Mouse (Mus musculus): ENCODE measurements around the gene Gm26566. TPM values are rescaled to one million over a fixed set of nuclear protein-coding genes. Genes with fewer than 3 reads are reported as not detected.
A peak's percentile ranks its signal among the peaks of the same experiment; 100 is the strongest.
"Not testable (repeated sequence)": the region's sequence is repeated elsewhere in the genome, so short reads cannot be mapped to it uniquely, and the experiment has no call there.

Gm26566 gene
- total RNA-seq, 2 experiments from 2014 or later, result 0.39 to 0.43 TPM

DNA sequence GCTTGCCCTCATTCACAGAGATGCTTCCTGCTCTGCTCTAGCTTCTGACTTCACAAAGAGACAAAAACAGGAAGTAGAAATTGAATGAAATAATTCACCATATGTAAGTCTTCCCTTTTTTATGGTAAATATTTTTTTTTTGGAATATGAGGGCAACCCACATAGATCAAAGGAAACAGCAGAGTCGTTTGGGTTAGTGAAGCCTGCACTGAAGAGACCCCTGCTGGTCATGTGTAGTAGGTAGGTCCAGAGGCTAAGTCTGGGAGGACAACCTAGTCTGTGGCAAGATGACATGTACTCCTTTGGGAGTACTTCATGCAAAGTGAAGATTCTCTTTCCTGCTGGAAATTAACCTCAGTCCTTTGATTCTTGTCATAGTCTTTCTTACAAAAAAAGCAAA lies 5.7 kb downstream of the Gm26566 start:
- intact Hi-C loops (cut with DNase I), result loop anchor here (1.0 kb wide), 1 partner anchor 31 kb away; no protein-coding TSS in a partner anchor
- peak; percentile 32 to 40 for DNase-seq

DNA sequence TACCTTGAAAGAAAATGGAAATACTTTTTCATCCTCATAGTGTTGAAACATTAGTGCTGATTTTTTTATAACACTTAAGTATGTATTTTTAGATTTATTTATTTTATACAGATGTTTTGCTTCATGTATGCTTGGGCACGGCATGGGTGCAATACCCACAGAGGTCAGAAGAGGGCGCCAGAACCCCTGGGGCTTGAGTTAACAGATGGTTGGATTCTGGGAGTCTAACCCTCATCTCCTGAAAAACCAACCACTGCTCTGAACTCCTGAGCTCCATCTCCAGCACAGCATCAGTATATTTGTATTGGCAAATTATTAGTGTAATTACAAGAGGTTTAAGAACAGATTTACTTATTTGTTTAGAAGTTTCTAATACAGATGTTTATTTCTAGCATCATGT lies 16.9 kb downstream of the Gm26566 start:
- DNase-seq, result peak; percentile 75 to 86
- intact Hi-C loops (cut with DNase I), result loop anchor here (1.0 kb wide), 1 partner anchor 19 kb away; no protein-coding TSS in a partner anchor

DNA sequence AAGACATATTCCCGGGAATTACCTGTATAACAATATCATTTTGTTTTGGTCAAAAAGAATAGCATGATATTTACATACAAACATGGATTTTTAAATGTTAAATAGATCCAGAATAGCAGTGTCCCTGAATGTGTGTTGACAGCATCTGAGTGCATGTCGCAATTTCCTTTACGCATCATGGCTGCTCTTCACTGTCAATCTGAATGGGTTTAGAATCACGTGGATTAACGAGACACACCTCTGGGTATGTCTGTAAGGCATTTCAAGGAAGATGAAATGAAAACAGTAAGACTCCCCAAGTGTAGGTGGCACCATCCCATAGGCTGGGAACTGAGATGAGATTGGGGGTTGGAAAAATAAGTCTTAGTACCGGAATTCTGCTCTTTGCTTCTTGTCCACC lies 17.4 kb downstream of the Gm26566 start:
- intact Hi-C loops (cut with DNase I), result no loop called here
- no peak for DNase-seq

DNA sequence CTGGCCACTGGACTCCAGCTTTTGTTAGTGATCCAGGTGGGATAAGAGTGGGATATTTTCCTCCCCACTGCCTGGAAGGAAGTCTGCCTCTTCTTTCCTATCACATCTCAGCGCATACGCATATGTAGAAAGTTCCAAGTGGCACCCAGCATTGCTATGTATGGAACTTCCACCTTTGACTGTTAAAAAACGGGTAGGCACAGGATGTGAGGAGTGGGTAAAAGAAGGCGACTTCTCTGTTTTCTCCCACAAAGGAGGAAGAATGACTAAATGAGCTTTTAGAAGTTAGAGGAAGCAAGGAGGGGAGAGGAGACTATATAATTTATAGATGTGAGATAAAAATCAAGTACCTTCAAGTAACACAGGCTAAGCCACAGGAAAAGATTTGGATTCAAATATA lies 19.8 kb downstream of the Gm26566 start:
- no peak for DNase-seq
- intact Hi-C loops (cut with DNase I), result loop anchor here (1.0 kb wide), 1 partner anchor 15 kb away; no protein-coding TSS in a partner anchor

DNA sequence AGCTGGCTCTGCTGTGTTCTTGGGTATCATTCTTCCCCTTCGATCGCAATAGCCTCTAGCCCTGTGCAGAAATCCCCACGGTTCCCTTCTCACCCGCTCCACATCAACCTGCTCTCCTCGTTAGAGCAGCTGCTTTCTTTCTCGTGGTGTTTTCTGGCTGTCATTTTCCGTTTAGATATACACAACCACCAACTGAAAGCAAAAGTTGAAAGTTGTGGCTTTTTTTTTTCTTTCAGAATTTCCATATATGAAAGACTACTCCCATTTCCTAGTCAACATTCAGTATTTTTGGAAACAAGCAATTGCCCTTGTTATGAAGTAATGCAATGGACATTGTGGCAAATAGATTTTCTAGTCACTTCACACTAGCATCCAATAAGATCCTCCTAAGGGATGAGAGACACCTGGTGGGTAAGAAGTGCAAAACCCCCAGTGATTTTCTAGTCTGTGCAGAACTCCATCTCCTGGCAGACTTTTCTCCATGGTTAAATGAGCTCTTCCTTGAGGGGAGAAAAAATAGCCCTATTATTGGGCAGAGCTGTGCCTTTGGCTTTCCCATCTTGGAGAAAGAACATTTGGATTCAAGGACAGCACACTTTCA lies 21.3 kb downstream of the Gm26566 start:
- DNase-seq, result no peak
- intact Hi-C loops (cut with DNase I), result no loop called here

DNA sequence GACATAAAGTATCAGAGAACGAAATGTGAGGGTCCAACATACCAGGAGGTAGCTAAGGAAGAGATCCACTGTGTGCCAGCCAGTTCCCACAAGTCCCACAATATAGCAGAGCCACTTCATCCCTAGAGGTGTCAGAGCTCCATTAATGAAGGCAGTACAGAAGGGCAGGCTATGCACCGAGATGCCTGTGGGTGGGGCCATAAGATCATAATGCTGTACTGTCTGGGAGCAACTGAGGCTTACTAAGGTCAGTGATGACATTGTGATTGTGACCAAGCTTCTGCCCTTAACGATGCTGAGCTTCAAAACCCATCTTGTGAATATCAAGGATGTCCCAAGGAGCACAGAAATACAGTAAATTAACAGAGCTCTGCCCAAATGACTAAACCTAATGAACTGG lies 22.6 kb downstream of the Gm26566 start:
- DNase-seq, result no peak
- intact Hi-C loops (cut with DNase I), result no loop called here

DNA sequence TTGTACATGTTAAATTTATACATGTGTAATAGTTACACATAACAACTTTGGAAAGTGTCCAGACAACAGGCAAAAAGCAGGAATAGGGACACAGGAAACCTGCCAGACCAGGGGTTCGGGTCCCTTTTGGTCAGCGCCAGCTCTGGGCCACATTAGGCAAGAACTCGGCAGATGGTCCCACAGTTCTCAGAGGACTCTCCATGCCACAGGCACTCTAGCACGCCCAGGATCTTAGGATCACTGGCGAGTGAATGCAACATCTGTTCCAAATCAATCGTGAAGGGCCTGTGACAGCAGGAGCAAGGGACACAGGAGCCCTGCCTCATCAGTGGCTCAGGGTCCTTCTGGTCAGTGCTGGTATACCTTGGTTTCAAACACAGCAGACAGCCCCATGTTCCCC lies 28.3 kb downstream of the Gm26566 start:
- no peak for DNase-seq
- intact Hi-C loops (cut with DNase I), result no loop called here

DNA sequence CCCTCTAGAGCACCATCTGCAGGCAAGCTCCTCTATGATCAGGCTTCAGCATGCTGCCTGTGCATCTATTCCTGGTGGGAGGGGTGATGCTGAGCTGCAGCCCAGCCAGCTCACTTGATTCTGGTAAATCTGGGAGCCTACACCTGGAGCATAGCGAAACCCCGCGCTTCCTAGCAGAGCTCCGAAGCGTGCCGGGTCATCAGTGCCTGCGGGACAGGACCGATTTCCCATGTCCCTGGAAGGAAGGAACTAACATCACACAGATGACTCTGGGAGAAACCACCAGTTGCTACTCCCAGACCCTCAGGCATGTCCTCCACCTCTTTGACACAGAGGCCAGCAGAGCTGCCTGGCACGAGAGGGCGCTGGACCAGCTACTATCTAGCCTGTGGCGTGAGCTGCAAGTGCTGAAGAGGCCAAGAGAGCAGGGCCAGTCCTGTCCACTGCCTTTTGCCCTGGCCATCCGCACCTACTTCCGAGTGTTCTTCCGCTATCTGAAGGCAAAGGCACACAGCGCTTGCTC lies 33.3 kb downstream of the Gm26566 start, which contains the start of gene Gm13271:
TSS of gene Gm13271 (plus strand) at position 51 of the 523 bp plus-strand sequence.
- peak; percentile 70 to 75 for DNase-seq
- intact Hi-C loops (cut with DNase I), result not testable (repeated sequence)

DNA sequence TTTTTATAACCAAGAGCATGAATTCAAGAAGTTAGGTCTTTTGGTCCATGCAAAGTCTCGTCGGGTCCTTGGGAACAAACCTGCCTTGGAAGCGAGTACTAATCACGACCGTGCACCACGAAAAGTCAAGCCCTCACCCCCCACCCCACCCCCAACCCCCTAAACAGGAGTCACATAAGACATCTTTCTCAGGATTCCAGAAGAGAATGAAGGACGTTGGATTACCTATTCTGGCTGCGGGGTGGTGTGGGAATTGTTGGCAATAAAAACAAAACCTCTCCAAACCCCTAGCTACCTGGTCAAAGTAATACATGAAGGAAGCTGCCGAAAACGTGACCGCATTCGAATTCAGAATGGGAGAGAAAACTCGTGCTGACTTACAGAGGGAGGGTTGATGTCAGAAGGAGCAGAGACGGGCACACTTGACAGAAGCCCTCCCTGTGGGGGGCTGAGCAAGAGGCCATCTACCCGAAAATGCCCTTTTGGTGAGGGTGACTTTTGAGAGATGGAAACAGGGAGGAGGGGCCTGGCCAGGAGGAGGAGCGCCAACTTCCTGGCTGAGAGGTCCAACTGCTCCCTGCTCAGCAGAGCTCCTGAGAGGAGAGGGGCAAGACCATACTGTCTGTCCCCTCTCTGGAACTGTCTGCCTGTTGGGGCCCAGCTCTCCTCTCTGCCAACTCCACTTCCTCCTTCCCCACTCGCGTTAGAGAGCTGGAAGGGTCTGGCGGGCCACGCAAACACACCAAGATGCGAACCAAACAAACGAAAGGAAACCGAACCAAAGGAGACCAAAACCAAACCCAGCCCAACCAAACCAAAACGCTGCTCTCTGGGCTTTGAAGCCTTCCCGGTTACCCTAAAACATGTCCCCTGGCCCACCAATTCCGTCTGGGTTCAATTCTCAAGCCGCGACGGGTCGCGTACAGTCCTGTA lies 35.2 kb downstream of the Gm26566 start:
- peak; percentile 40 to 58 for DNase-seq
- intact Hi-C loops (cut with DNase I), result loop anchor here (1.0 kb wide), 2 partner anchors 16 to 19 kb away; no protein-coding TSS in a partner anchor

DNA sequence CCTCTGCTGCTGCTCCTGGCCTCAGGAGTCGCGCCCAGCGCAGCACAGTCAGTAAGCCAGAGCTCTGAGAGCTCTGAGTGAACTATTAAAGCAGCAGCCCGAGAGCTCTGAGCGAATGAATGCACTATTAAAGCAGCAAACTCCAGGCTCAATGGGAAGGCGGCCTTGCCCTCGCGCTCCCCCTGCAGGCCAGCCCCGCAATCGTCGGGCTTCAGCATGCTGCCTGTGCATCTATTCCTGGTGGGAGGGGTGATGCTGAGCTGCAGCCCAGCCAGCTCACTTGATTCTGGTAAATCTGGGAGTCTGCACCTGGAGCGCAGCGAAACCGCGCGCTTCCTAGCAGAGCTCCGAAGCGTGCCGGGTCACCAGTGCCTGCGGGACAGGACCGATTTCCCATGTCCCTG lies 36.0 kb downstream of the Gm26566 start:
- intact Hi-C loops (cut with DNase I), result loop anchor here (1.0 kb wide), 1 partner anchor 19 kb away; no protein-coding TSS in a partner anchor
- peak; percentile 87 to 91 for DNase-seq

DNA sequence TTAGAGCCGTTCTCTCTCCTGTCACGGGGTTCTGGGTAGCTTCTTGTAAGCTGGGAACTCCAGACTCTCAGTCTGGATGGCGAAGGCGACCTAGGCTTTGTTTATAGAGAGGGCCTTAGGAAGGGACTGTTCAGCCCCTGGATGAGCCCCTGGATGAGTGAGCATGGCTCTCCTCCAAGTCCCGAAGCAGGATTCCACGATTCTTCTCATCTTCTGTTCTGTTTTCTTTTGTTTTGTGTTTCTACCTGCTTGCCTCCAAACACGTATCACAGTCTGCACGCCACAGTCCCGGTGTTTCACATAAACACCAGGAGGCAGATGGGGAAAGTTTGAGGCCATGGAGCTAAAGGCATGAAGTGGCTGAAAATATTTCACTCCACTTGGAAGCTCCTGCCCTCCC lies 37.1 kb downstream of the Gm26566 start:
- intact Hi-C loops (cut with DNase I), result not testable (repeated sequence)
- peak in 1 of 2 experiments; percentile 4 for DNase-seq

DNA sequence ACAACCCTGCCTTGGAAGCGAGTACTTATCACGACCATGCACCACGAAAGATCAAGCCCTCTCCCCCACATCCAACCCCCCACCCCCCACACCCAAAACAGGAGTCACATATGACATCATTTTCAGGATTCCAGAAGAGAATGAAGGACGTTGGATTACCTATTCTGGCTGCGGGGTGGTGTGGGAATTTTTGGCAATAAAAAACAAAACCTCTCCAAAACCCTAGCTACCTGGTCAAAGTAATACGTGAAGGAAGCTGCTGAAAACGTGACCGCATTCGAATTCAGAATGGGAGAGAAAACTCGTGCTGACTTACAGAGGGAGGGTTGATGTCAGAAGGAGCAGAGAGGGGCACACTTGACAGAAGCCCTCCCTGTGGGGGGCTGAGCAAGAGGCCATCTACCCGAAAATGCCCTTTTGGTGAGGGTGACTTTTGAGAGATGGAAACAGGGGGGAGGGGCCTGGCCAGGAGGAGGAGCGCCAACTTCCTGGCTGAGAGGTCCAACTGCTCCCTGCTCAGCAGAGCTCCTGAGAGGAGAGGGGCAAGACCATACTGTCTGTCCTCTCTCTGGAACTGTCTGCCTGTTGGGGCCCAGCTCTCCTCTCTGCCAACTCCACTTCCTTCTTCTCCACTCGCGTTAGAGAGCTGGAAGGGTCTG lies 38.1 kb downstream of the Gm26566 start, which contains the start of gene Gm13283:
TSS of gene Gm13283 (plus strand) at position 510 of the 659 bp plus-strand sequence.
- peak in 1 of 2 experiments; percentile 26 for DNase-seq
- intact Hi-C loops (cut with DNase I), result not testable (repeated sequence)

DNA sequence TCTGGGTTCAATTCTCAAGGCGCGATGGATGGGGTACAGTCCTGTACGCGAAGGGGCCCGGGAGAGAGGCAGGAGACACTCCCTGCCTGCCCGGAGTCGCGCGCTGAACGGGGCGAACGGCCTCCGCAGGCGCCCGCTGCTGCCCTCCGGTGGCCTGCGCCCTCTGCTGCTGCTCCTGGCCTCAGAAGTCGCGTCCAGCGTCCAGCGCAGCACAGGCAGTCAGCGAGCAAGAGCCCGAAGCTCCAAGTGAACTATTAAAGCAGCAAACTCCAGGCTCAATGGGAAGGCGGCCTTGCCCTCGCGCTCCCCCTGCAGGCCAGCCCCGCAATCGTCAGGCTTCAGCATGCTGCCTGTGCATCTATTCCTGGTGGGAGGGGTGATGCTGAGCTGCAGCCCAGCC lies 38.8 kb downstream of the Gm26566 start:
- intact Hi-C loops (cut with DNase I), result not testable (repeated sequence)
- DNase-seq, result peak; percentile 77 to 78

DNA sequence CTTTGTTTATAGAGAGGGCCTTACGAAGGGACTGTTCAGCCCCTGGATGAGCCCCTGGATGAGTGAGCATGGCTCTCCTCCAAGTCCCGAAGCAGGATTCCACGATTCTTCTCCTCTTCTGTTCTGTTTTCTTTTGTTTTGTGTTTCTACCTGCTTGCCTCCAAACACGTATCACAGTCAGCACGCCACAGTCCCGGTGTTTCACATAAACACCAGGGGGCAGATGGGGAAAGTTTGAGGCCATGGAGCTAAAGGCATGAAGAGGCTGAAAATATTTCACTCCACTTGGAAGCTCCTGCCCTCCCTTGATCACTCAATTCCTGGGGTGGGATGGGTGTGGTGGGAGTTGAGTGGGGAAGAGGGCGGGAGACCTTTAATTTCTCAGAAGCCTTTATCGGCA lies 40.2 kb downstream of the Gm26566 start:
- peak; percentile 51 to 59 for DNase-seq
- intact Hi-C loops (cut with DNase I), result not testable (repeated sequence)

DNA sequence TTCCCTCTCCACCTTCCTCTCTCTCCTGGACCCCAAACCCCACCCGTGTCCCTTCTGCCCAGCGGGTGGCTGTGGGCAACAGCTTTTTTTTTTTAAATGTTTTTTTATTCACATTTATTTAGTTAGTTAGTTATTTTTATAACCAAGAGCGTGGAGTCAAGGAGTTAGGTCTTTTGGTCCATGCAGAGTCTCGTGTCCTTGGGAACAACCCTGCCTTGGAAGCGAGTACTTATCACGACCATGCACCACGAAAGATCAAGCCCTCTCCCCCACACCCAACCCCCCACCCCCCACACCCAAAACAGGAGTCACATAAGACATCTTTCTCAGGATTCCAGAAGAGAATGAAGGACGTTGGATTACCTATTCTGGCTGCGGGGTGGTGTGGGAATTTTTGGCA lies 40.7 kb downstream of the Gm26566 start:
- DNase-seq, result peak in 1 of 2 experiments; percentile 25
- intact Hi-C loops (cut with DNase I), result not testable (repeated sequence)

DNA sequence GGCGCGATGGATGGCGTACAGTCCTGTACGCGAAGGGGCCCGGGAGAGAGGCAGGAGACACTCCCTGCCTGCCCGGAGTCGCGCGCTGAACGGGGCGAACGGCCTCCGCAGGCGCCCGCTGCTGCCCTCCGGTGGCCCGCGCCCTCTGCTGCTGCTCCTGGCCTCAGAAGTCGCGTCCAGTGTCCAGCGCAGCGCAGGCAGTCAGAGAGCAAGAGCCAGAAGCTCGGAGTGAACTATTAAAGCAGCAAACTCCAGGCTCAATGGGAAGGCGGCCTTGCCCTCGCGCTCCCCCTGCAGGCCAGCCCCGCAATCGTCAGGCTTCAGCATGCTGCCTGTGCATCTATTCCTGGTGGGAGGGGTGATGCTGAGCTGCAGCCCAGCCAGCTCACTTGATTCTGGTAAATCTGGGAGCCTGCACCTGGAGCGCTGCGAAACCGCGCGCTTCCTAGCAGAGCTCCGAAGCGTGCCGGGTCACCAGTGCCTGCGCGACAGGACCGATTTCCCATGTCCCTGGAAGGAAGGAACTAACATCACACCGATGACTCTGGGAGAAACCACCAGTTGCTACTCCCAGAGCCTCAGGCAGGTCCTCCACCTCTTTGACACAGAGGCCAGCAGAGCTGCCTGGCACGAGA lies 41.9 kb downstream of the Gm26566 start:
- peak; percentile 50 to 59 for DNase-seq
- intact Hi-C loops (cut with DNase I), result not testable (repeated sequence)
